Mouse (Mus musculus) kidney, adult 2 months (tissue): ENCODE data around the gene Gpr156.

Source experiments
- CTCF ChIP-seq: fragments of 200-500 bp; conservative IDR thresholded peaks from 2 replicates; pipeline ENCODE4 v1.5.1; 2011; ENCODE audit warnings: low read depth, mild to moderate bottlenecking, control low read depth, low read length, moderate library complexity, mixed read lengths; ENCODE audit not compliant: insufficient read depth, insufficient read length
- POLR2A ChIP-seq: fragments of 200-500 bp; IDR thresholded peaks from one replicate; pipeline ENCODE4 v1.6.1; 2011; ENCODE audit warnings: low read depth, low read length, control low read depth

DNA sequence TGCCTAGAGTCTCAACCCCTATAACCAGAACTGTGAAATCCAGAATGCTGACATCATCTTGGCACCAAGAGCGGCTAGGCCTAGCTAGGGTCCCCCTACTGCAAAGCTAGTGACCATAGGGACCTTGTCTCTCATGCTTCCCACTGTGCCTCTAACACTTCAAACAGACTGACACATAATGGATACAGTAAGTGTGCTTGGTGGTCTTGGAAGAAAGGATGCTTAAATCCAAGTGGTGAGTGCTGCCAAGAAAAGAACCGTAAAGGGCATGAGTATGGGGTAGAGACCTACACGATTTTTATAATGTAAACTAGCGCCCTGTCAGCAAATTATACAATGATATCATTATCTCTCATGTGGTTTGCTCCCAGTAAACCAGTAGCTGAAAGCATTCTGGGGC, 32.1 kb downstream of the Gpr156 start:
- TF ChIP-seq CTCF (no peak), POLR2A (no peak)
